Mouse (Mus musculus) lung, adult 2 months (tissue): ENCODE results near the gene Morc2a.

Source experiments
- CTCF ChIP-seq: fragments of 200-500 bp; IDR thresholded peaks from 2 replicates; pipeline ENCODE4 v1.5.1; 2011; ENCODE audit warnings: mild to moderate bottlenecking, low read length, control low read depth; ENCODE audit not compliant: insufficient read depth
- POLR2A ChIP-seq: fragments of 200-500 bp; IDR thresholded peaks from 2 replicates; pipeline ENCODE4 v1.6.1; 2011; ENCODE audit warnings: low read depth, mild to moderate bottlenecking, control low read depth, low read length, borderline replicate concordance; ENCODE audit errors: extremely low read depth

- TF ChIP-seq POLR2A (no peak), CTCF (no peak)
Observed at GRCm38 (mm10) chr11:3679771-3680170, 30.8 kb downstream of the Morc2a start.
